Mouse (Mus musculus): ENCODE measurements around the gene Myh14.

DNA sequence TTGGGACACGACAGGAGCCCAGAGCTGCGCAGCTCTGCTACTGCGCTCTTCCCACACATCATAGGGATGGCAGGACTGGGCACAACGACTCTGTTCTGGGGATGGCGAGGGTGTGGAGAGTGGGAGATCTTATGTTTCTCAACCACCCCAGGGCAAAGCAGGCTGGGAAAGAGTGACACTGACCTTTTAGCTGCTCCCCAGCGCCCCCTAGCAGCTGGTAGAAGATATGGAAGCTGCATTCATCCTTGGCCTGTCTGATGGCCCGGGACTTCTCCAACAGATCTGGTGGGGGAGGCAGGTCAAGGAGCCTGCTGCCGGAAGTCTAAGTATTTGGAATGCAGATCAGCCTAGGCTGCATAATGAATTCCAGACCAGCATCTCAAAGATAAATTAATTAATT is 16.9 kb downstream of the Myh14 start:
- TF ChIP-seq CTCF (conservative IDR thresholded peaks at IDR 0.05 in 1 of 2, IDR thresholded peaks at IDR 0.05 in 1 of 2; ENCODE audit: low read depth in 2 of 2, low read length in 2 of 2) (peak; percentile 29 to 72; a peak in 2 of 4 replicates), MYC (IDR thresholded peaks at IDR 0.05; ENCODE audit: low read depth, low read length) (no peak), EP300 (IDR thresholded peaks at IDR 0.05; ENCODE audit: low read length) (no peak), RCOR1 (conservative IDR thresholded peaks at IDR 0.05; ENCODE audit: low read depth, low read length) (no peak), POLR2A (IDR thresholded peaks at IDR 0.05; ENCODE audit: low read depth, low read length) (no peak), POLR2AphosphoS2 (IDR thresholded peaks at IDR 0.05; ENCODE audit: low read depth, low read length) (no peak), MXI1 (IDR thresholded peaks at IDR 0.05; ENCODE audit: low read depth, low read length) (no peak), ZKSCAN1 (IDR thresholded peaks at IDR 0.05; ENCODE audit: borderline replicate concordance, low read depth, low read length) (no peak), ZMIZ1 (IDR thresholded peaks at IDR 0.05; ENCODE audit: low read depth, low read length) (no peak), ZNF384 (IDR thresholded peaks at IDR 0.05; ENCODE audit: low read depth, low read length) (no peak), GABPA (IDR thresholded peaks at IDR 0.05; ENCODE audit: insufficient replicate concordance, low read depth, low read length) (no peak)

Measured in CH12.LX (cell line).